Comparison of ENCODE assay signal across 8 mouse cellular contexts in genomic region chr15:78914091-78914822, GRCm38 (mm10). TPM values are rescaled to one million over a fixed set of nuclear protein-coding genes. Genes with fewer than 3 reads are reported as not detected.
DNase-seq lines count a peak whose midpoint lies in the region; ATAC-seq and TF ChIP-seq lines count a peak whose summit lies in the region.

No protein-coding gene starts in this region.

- H3K36me3 ChIP-seq in heart, embryonic 12.5 days = peaks cover 40% of the 10 kb centered on the region
- H3K36me3 ChIP-seq in ES-E14 (ENCODE audit: control insufficient read depth, insufficient read depth, low read length, poor library complexity, severe bottlenecking) = peaks cover 29% of the 10 kb centered on the region; the same call in 1 of the 2 replicates
- H3K36me3 ChIP-seq in hindbrain, embryonic 14.5 days (replicated peaks; ENCODE audit: control insufficient read depth, insufficient read depth) = peaks cover 10% of the 10 kb centered on the region
- H3K36me3 ChIP-seq in midbrain, embryonic 10.5 days = peaks cover 39% of the 10 kb centered on the region
- no peaks in the 10 kb centered on the region for H3K36me3 ChIP-seq in testis, adult 2 months (ENCODE audit: control insufficient read depth, insufficient read depth, low read length)

- under 1% methylated on average over 87 of the region's 87 CpGs for WGBS in heart, embryonic 12.5 days
- 0% methylated on average over 82 of the region's 87 CpGs for WGBS in hindbrain, embryonic 14.5 days
- WGBS in midbrain, embryonic 10.5 days = under 1% methylated on average over 87 of the region's 87 CpGs

- H3K9ac ChIP-seq in heart, embryonic 12.5 days = peak overlapping the region; percentile 85
- peak overlapping the region; percentile 86 for H3K9ac ChIP-seq in ES-E14 (ENCODE audit: insufficient read depth, low read depth, low read length, poor library complexity, severe bottlenecking)
- H3K9ac ChIP-seq in hindbrain, embryonic 14.5 days = peak overlapping the region; percentile 87

- peak; percentile 54 for ATAC-seq in heart, embryonic 12.5 days (ENCODE audit: insufficient number of reproducible peaks, low FRiP score)
- peak; percentile 70 for ATAC-seq in hindbrain, embryonic 14.5 days (ENCODE audit: low FRiP score)

- peak overlapping the region; percentile 94 for H3K4me2 ChIP-seq in heart, embryonic 12.5 days
- peak overlapping the region; percentile 93 for H3K4me2 ChIP-seq in hindbrain, embryonic 14.5 days (replicated peaks)

- peak overlapping the region; percentile 70 for H3K27ac ChIP-seq in heart, embryonic 12.5 days (ENCODE audit: poor library complexity, severe bottlenecking)
- no peak overlapping the region for H3K27ac ChIP-seq in ES-E14 (ENCODE audit: insufficient read depth, low read depth, low read length, poor library complexity, severe bottlenecking)
- H3K27ac ChIP-seq in hindbrain, embryonic 14.5 days = peak overlapping the region; percentile 98
- H3K27ac ChIP-seq in midbrain, embryonic 10.5 days (replicated peaks) = peak overlapping the region; percentile 95
- peak overlapping the region; percentile 50 for H3K27ac ChIP-seq in testis, adult 2 months (ENCODE audit: control insufficient read depth, insufficient read depth, low read depth, low read length)

- peaks cover 24% of the 10 kb centered on the region for H3K4me1 ChIP-seq in heart, embryonic 12.5 days (replicated peaks)
- H3K4me1 ChIP-seq in ES-E14 (ENCODE audit: control insufficient read depth in 2 of 2, insufficient read depth in 2 of 2, low read length in 2 of 2, poor library complexity in 1 of 2) = peaks cover 0 to 17% of the 10 kb centered on the region in 2 experiments; a peak in 1 of 4 replicates
- H3K4me1 ChIP-seq in hindbrain, embryonic 14.5 days (replicated peaks; ENCODE audit: control insufficient read depth, insufficient read depth, low read length) = peaks cover 28% of the 10 kb centered on the region
- H3K4me1 ChIP-seq in midbrain, embryonic 10.5 days = peaks cover 51% of the 10 kb centered on the region
- H3K4me1 ChIP-seq in testis, adult 2 months (ENCODE audit: control insufficient read depth, insufficient read depth, low read length) = peaks cover 6% of the 10 kb centered on the region

- DNase-seq in heart, adult 8-10 months (ENCODE audit: low spot score) = no peak
- DNase-seq in ES-E14 (ENCODE audit: low read depth, low spot score) = no peak
- DNase-seq in embryo, embryonic 10 days (ENCODE audit: low spot score) = peak; percentile 54
- DNase-seq in hindbrain, embryonic 14.5 days (ENCODE audit: low spot score) = peak; percentile 69
- peak; percentile 55 for DNase-seq in midbrain, embryonic 10.5 days (ENCODE audit: low spot score)
- no peak for DNase-seq in c-Kit-positive CD71-positive TER-119-positive erythroid progenitor cells, embryonic 14.5 days (ENCODE audit: low spot score)

- no peaks in the 10 kb centered on the region for H3K27me3 ChIP-seq in heart, embryonic 12.5 days (replicated peaks)
- no peaks in the 10 kb centered on the region for H3K27me3 ChIP-seq in hindbrain, embryonic 14.5 days (ENCODE audit: control insufficient read depth, insufficient read depth, low read length)
- H3K27me3 ChIP-seq in midbrain, embryonic 10.5 days (ENCODE audit: low read depth, poor library complexity, severe bottlenecking) = no peaks in the 10 kb centered on the region
- H3K27me3 ChIP-seq in testis, adult 2 months (ENCODE audit: control insufficient read depth, insufficient read depth, low read length) = no peaks in the 10 kb centered on the region

- no peaks in the 10 kb centered on the region for H3K9me3 ChIP-seq in heart, embryonic 12.5 days (replicated peaks)
- no peaks in the 10 kb centered on the region for H3K9me3 ChIP-seq in ES-E14 (ENCODE audit: control insufficient read depth, insufficient read depth, low read depth, low read length)
- H3K9me3 ChIP-seq in hindbrain, embryonic 14.5 days (ENCODE audit: control insufficient read depth, low read length) = no peaks in the 10 kb centered on the region
- H3K9me3 ChIP-seq in midbrain, embryonic 10.5 days (replicated peaks) = no peaks in the 10 kb centered on the region

- in situ Hi-C loops in ES-E14 (cut with MboI; ENCODE audit: low sequenced_read_pairs in 2 of 2, unreplicated experiment in 2 of 2) = no loop called here

- no peak for TF ChIP-seq CTCF in testis, adult 2 months (IDR thresholded peaks at IDR 0.05; ENCODE audit: control insufficient read depth, insufficient read depth, insufficient replicate concordance, low read depth, low read length)

- TF ChIP-seq POLR2A in testis, adult 2 months (IDR thresholded peaks at IDR 0.05; ENCODE audit: control insufficient read depth, low read depth, low read length) = no peak

- H3K4me3 ChIP-seq in heart, embryonic 12.5 days = peak overlapping the region; percentile 65
- peak overlapping the region; percentile 85 to 92 for H3K4me3 ChIP-seq in ES-E14 (ENCODE audit: insufficient read depth in 1 of 2, low read depth in 1 of 2, low read length in 2 of 2, poor library complexity in 1 of 2, severe bottlenecking in 1 of 2)
- H3K4me3 ChIP-seq in hindbrain, embryonic 14.5 days (replicated peaks; ENCODE audit: low read length) = peak overlapping the region; percentile 86
- H3K4me3 ChIP-seq in midbrain, embryonic 10.5 days = peak overlapping the region; percentile 91
- H3K4me3 ChIP-seq in testis, adult 2 months (ENCODE audit: control insufficient read depth, low read depth, low read length) = peak overlapping the region; percentile 85

TF ChIP-seq in ES-E14, 5 proteins besides CTCF, POLR2A, EP300 and RAD21:
- TF ChIP-seq MAFK (IDR thresholded peaks at IDR 0.05; ENCODE audit: insufficient read depth, low read depth, low read length) (no peak), HCFC1 (IDR thresholded peaks at IDR 0.05; ENCODE audit: borderline replicate concordance, insufficient read depth, low read length) (no peak)

RNA-seq across cellular contexts. Expression of gene Pdxp, which starts 0.5 kb away (rescaled TPM):
- polyA plus RNA-seq in heart, embryonic 12.5 days (2016; fragmentation: Nextera tagmentation; extraction: Ambion mirVana) = 33.4 and 34.2 TPM in 2 replicates
- total RNA-seq in heart, adult 8-10 months (2022) = 1 to 10 TPM in 2 of 4 experiments, under 1 TPM in 2; 0.69 to 1.0 (median 0.88) TPM
- 15.8 and 19.7 TPM in 2 replicates for total RNA-seq in ES-E14 (2012; rRNA removed)
- polyA plus RNA-seq in hindbrain, embryonic 14.5 days (2014; fragmentation: Nextera tagmentation; extraction: Ambion mirVana) = 105 and 121 TPM in 2 replicates
- 27.3 and 29.8 TPM in 2 replicates for polyA plus RNA-seq in midbrain, embryonic 10.5 days (2016; fragmentation: Nextera tagmentation; extraction: Ambion mirVana)
- polyA plus RNA-seq in testis, adult 2 months (2012; rRNA removed) = 3.6 and 3.8 TPM in 2 replicates

RNA-seq across cellular contexts. Expression of gene Lgals1, which starts 12.3 kb away (rescaled TPM):
- 667 and 690 TPM in 2 replicates for polyA plus RNA-seq in heart, embryonic 12.5 days (2016; fragmentation: Nextera tagmentation; extraction: Ambion mirVana)
- 100 to 1,000 TPM; 175 to 339 (median 222) TPM for total RNA-seq in heart, adult 8-10 months (2022)
- 541 and 1,081 TPM in 2 replicates for total RNA-seq in ES-E14 (2012; rRNA removed)
- 117 and 157 TPM in 2 replicates for polyA plus RNA-seq in hindbrain, embryonic 14.5 days (2014; fragmentation: Nextera tagmentation; extraction: Ambion mirVana)
- polyA plus RNA-seq in midbrain, embryonic 10.5 days (2016; fragmentation: Nextera tagmentation; extraction: Ambion mirVana) = 341 and 392 TPM in 2 replicates
- 92.0 and 106 TPM in 2 replicates for polyA plus RNA-seq in testis, adult 2 months (2012; rRNA removed)

RNA-seq across cellular contexts. Expression of gene Sh3bp1, which starts 14.7 kb away (rescaled TPM):
- polyA plus RNA-seq in heart, embryonic 12.5 days (2016; fragmentation: Nextera tagmentation; extraction: Ambion mirVana) = 26.2 and 26.8 TPM in 2 replicates
- 1 to 10 TPM; 2.6 to 6.3 (median 4.1) TPM for total RNA-seq in heart, adult 8-10 months (2022)
- 10.5 and 17.3 TPM in 2 replicates for total RNA-seq in ES-E14 (2012; rRNA removed)
- 3.7 and 5.5 TPM in 2 replicates for polyA plus RNA-seq in hindbrain, embryonic 14.5 days (2014; fragmentation: Nextera tagmentation; extraction: Ambion mirVana)
- 16.5 and 18.7 TPM in 2 replicates for polyA plus RNA-seq in midbrain, embryonic 10.5 days (2016; fragmentation: Nextera tagmentation; extraction: Ambion mirVana)
- 3.3 and 3.5 TPM in 2 replicates for polyA plus RNA-seq in testis, adult 2 months (2012; rRNA removed)

RNA-seq across cellular contexts. Expression of gene Gm49510, which starts 14.8 kb away (rescaled TPM):
- polyA plus RNA-seq in heart, embryonic 12.5 days (2016; fragmentation: Nextera tagmentation; extraction: Ambion mirVana) = 0.15 and 0.47 TPM in 2 replicates
- not detected for total RNA-seq in heart, adult 8-10 months (2022)
- 0.11 TPM in 1 of 2 replicates, not detected in the other for total RNA-seq in ES-E14 (2012; rRNA removed)
- polyA plus RNA-seq in hindbrain, embryonic 14.5 days (2014; fragmentation: Nextera tagmentation; extraction: Ambion mirVana) = 0.16 TPM in 1 of 2 replicates, not detected in the other
- polyA plus RNA-seq in midbrain, embryonic 10.5 days (2016; fragmentation: Nextera tagmentation; extraction: Ambion mirVana) = 0.12 TPM in 1 of 2 replicates, not detected in the other
- polyA plus RNA-seq in testis, adult 2 months (2012; rRNA removed) = not detected in 2 replicates

RNA-seq across cellular contexts. Expression of gene Nol12, which starts 20.5 kb away (rescaled TPM):
- 37.9 and 39.9 TPM in 2 replicates for polyA plus RNA-seq in heart, embryonic 12.5 days (2016; fragmentation: Nextera tagmentation; extraction: Ambion mirVana)
- 10 to 100 TPM; 14.7 to 17.9 (median 17.1) TPM for total RNA-seq in heart, adult 8-10 months (2022)
- 26.1 and 26.6 TPM in 2 replicates for total RNA-seq in ES-E14 (2012; rRNA removed)
- polyA plus RNA-seq in hindbrain, embryonic 14.5 days (2014; fragmentation: Nextera tagmentation; extraction: Ambion mirVana) = 57.7 and 59.2 TPM in 2 replicates
- polyA plus RNA-seq in midbrain, embryonic 10.5 days (2016; fragmentation: Nextera tagmentation; extraction: Ambion mirVana) = 62.7 and 71.2 TPM in 2 replicates
- polyA plus RNA-seq in testis, adult 2 months (2012; rRNA removed) = 40.7 and 44.6 TPM in 2 replicates

Comparison
In these comparisons a context has a peak if more than half of its experiments do, and no peak if none do; other contexts are left out.
1. DNase-seq: peak in embryo, embryonic 10 days (single experiment), hindbrain, embryonic 14.5 days (single experiment) and midbrain, embryonic 10.5 days (single experiment); none in heart, adult 8-10 months (single experiment), ES-E14 (single experiment) and c-Kit-positive CD71-positive TER-119-positive erythroid progenitor cells, embryonic 14.5 days (single experiment).
2. Peak in every context shown above with its lines, with median percentiles within 50 percentile points of each other: H3K4me3 ChIP-seq and H3K9ac ChIP-seq.